Mouse (Mus musculus): ENCODE measurements around the gene Fam19a2. TPM values are rescaled to one million over a fixed set of nuclear protein-coding genes. Genes with fewer than 3 reads are reported as not detected.
A peak's percentile ranks its signal among the peaks of the same experiment; 100 is the strongest.

Fam19a2 gene
- polyA plus RNA-seq, 1 experiment = 33.0 TPM

DNA sequence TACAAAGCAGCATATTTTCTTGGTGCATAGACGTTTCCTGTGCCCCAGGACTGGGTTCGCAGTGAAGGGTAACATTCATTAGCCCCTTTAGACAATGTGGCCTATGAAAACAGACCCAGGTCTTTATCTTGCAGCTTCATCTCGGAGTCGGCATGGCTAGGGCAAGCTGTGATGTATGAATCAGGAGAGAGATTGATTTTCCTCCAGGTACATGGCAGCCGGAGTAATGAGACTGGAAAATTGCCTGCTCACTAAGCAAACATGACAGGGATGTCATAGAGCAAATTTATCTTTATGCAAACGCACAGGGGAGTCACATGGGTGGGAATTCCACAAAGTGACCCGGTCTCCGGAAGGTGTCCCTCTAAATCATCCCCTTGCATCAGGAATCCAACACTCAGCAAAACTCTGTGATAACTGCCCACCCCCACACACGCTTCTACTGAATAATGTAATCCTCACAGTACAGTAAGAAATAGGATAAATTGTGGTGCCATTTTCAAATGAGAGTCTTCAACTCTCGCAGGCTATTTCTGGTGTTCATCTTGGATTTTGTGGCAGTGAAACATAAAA, 306.9 kb downstream of the Fam19a2 start:
- no peak for TF ChIP-seq CTCF (IDR thresholded peaks at IDR 0.05; ENCODE audit: borderline replicate concordance, extremely low read depth, insufficient read depth, insufficient read length)
- no peak for TF ChIP-seq POLR2A (IDR thresholded peaks at IDR 0.05; ENCODE audit: borderline replicate concordance, extremely low read depth, insufficient read depth, insufficient read length, poor library complexity, severe bottlenecking)
- DNase-seq (ENCODE audit: low read depth) = peak; percentile 39

DNA sequence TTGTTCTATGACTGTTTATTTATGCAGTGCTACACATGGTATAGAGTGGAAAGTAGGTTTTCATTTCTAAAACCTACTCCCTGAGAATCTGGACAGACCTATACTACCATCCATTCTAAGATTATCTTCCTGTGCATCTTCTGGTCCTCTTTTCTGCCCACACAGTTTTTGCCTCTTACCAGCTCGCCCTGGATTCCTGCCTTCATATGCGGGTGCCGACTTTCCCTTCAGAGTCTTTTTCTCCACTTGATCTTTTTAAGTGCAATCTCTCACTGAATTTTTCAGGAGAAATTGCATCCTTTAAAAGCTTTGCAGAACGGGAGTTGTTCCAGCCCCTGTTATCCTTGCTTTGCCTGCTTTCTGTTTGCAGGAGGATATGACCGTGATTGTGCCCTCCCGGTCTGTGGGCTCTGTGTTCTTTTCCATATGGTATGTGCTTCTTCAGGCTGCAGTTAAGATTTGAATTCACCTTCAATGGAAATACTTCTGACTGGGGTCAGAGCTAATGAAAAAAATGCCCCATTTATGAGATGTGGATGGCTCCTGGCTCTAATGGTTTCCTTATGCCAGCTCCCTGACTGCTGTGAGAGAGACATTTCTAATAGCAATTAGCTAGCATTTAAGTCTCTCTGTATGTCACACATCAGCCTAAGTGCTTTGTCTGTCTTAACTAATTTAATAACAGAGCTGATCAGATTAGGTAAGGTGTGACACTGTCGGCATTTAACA, 308.7 kb downstream of the Fam19a2 start:
- TF ChIP-seq CTCF (IDR thresholded peaks at IDR 0.05; ENCODE audit: borderline replicate concordance, extremely low read depth, insufficient read depth, insufficient read length) (no peak), POLR2A (IDR thresholded peaks at IDR 0.05; ENCODE audit: borderline replicate concordance, extremely low read depth, insufficient read depth, insufficient read length, poor library complexity, severe bottlenecking) (no peak)
- no peak for DNase-seq (ENCODE audit: low read depth)

DNA sequence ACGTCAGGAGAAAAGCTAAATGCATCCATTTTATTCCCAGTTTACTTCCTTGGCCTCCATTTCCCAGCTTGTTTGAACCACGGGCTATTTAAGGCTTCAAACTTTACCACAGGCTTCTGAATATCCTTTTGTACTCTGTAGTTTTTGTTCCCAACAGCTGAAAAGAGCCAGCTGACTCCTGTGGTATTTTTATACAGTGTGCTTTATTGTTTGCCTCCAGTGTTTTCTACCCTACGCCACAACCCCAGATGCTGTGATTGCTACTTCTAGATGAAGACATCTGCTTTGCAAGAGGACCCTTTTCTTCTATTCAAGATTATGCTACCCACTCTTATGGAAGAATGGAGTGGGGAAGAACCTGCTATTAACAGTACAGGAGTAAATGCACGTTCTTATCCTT, 314.0 kb downstream of the Fam19a2 start:
- TF ChIP-seq CTCF (IDR thresholded peaks at IDR 0.05; ENCODE audit: borderline replicate concordance, extremely low read depth, insufficient read depth, insufficient read length) (no peak), POLR2A (IDR thresholded peaks at IDR 0.05; ENCODE audit: borderline replicate concordance, extremely low read depth, insufficient read depth, insufficient read length, poor library complexity, severe bottlenecking) (no peak)
- DNase-seq (ENCODE audit: low read depth) = peak; percentile 57

DNA sequence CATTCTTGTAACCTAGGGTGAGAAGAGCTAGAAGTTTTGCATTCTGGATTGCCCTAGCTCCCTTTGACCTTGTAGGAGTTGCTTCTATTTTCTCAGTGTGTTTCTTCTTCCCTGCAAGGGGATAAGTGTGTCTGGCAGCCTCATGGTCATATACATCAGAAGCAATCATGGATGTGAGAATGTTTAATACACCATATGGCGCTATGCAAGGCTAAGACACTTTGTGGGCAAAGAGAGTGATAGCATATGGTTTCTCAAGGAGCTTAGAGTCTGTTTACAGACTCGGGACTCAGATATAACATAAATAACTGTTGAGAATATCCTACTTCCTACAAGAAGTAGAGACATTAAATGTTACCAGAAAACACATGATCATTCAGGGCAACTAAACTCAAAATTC, 315.2 kb downstream of the Fam19a2 start:
- peak; percentile 78 for DNase-seq (ENCODE audit: low read depth)
- TF ChIP-seq CTCF (IDR thresholded peaks at IDR 0.05; ENCODE audit: borderline replicate concordance, extremely low read depth, insufficient read depth, insufficient read length) (no peak), POLR2A (IDR thresholded peaks at IDR 0.05; ENCODE audit: borderline replicate concordance, extremely low read depth, insufficient read depth, insufficient read length, poor library complexity, severe bottlenecking) (no peak)

DNA sequence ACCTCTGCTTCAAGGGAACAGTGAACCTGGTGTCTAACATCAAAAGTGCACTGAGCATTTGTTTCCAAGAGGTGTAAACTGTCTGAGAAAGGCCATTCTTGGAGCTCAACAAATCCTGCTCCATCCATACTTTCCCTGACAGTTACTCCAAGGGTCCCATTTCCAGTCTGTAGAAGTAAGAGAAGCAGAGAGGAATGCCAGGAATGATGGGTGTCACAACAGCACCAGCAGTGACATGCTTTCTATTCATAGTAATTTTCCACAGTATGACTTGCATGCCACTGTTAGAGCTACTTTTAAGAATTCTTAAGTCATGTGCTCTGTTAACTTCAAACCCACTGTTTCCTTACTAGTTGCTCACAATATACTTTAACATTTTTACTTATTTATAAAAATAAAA, 331.2 kb downstream of the Fam19a2 start:
- TF ChIP-seq POLR2A (IDR thresholded peaks at IDR 0.05; ENCODE audit: borderline replicate concordance, extremely low read depth, insufficient read depth, insufficient read length, poor library complexity, severe bottlenecking) = no peak
- no peak for TF ChIP-seq CTCF (IDR thresholded peaks at IDR 0.05; ENCODE audit: borderline replicate concordance, extremely low read depth, insufficient read depth, insufficient read length)

DNA sequence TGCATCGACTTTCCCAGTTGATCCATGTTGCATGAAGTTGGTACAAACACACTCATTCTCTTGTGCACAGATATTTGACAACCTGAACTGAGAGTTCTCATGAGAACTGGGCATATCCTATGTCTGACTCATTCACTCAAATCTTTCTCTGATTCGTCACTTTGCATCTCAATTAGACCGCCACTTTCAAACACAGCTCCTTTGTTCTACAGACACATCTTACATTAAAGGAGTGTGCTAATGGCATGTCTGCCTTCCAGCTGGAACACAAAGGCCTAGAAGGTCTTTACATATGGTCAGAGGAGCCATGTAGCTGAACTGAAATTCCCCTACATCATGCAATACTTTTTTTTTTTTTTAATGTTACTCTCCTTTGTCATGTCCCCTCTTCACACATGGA, 333.3 kb downstream of the Fam19a2 start:
- DNase-seq (ENCODE audit: low read depth) = peak; percentile 50
- TF ChIP-seq POLR2A (IDR thresholded peaks at IDR 0.05; ENCODE audit: borderline replicate concordance, extremely low read depth, insufficient read depth, insufficient read length, poor library complexity, severe bottlenecking) (no peak), CTCF (IDR thresholded peaks at IDR 0.05; ENCODE audit: borderline replicate concordance, extremely low read depth, insufficient read depth, insufficient read length) (no peak)

More for the DNA sequence above, 331.2 kb downstream of the Fam19a2 start:
- no peak for DNase-seq (ENCODE audit: low read depth)

DNA sequence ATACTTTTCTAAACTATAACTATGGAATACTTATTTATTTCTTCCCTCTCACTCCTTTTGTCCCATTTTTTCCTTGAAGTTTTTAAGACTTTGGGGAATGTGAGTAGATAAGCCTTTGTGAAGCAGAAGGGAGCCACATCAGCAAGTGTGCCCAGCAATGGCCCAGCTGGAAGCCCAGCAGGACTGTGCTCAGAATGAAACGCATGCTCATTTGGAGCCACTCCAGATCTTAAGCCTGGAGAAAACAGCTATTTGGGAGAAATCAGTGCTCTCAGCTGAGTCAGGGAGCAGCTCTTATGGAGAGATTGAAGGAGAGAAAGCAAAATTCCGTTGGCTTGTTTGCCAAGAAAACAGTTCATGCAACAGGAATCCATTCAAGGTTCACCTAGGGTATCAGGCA, 341.9 kb downstream of the Fam19a2 start:
- TF ChIP-seq CTCF (IDR thresholded peaks at IDR 0.05; ENCODE audit: borderline replicate concordance, extremely low read depth, insufficient read depth, insufficient read length) (no peak), POLR2A (IDR thresholded peaks at IDR 0.05; ENCODE audit: borderline replicate concordance, extremely low read depth, insufficient read depth, insufficient read length, poor library complexity, severe bottlenecking) (no peak)
- no peak for DNase-seq (ENCODE audit: low read depth)

DNA sequence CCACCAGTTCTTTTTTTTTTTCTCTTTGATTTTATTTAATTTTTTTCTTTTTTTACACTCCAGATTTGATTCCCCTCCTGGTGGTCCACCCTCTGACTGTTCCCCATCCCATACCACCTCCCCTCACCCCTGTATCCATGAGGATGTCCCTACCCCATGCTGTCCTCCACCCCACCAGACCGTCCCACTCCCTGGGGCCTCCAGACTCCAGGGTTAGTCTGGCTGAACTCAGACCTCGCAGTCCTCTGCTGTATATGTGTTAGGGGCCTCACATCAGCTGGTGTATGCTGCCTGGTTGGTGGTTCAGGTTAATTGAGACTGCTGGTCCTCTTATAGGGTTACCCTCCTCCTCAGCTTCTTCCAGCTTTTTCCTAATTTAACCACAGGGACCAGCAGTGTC, 362.9 kb downstream of the Fam19a2 start:
- no peak for TF ChIP-seq POLR2A (IDR thresholded peaks at IDR 0.05; ENCODE audit: borderline replicate concordance, extremely low read depth, insufficient read depth, insufficient read length, poor library complexity, severe bottlenecking)
- DNase-seq (ENCODE audit: low read depth) = no peak

DNA sequence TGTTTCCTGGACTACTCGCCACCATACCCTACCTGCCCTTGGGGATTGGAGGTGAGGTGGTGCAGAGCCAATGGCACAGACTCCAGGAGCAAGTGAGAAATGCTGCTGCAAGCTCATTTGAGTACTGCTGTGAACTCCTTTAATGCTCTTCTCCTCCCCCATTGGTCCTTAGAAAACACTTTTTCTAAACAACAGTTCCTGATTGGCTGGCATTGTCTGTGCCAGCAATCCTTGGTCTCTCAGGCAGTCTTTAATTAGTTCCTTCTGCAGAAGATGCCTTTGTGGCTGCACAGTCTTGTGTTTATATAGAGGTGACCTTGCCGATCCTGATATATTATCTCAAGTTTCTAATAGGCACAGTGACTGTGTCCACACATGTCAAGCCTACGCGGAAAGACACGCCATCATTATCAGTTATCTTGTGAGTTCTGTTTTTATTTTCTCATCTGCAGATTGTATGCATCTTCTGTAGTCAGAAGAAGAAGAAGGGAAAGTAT, 365.5 kb downstream of the Fam19a2 start:
- TF ChIP-seq CTCF (IDR thresholded peaks at IDR 0.05; ENCODE audit: borderline replicate concordance, extremely low read depth, insufficient read depth, insufficient read length) = no peak
- no peak for TF ChIP-seq POLR2A (IDR thresholded peaks at IDR 0.05; ENCODE audit: borderline replicate concordance, extremely low read depth, insufficient read depth, insufficient read length, poor library complexity, severe bottlenecking)
- peak; percentile 7 for DNase-seq (ENCODE audit: low read depth)

DNA sequence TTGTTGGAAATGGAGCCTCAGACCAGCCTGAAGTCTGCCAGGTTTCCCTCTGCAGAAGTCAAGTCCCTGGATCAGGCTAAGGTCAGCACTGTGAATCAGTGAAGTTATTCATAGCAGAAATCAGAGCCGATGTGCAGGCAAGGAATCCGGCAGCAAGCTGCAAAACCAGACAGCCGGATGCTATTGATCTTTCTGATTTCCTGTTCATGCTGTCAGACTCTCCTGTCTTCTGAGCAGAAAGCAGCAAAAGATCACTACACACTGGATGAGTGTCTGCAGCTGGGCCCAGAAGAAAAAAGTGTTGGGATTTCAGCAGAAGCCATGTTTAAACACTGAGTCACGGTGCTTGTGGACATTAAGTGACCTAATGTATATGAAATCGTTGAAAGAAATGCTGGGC, 368.2 kb downstream of the Fam19a2 start:
- DNase-seq (ENCODE audit: low read depth) = peak; percentile 26

DNA sequence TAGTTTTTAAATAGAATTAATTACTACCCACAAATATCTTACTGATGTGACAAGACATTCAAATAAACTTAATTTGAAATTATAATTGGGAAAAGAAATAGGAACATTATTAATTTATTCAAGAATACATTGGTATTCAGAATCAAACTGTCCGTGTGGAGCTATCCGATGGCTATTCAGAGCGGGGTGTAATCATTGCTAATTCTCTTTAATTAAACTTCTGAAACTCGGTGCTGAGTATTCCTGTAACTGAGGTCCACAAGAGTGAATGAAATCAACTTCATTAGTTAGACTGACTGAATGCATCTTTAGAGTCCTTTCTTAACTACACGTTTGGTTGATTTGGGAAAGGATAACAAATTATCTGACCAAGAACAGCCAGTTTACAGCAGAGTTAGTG, 372.9 kb downstream of the Fam19a2 start:
- TF ChIP-seq POLR2A (IDR thresholded peaks at IDR 0.05; ENCODE audit: borderline replicate concordance, extremely low read depth, insufficient read depth, insufficient read length, poor library complexity, severe bottlenecking) = no peak
- TF ChIP-seq CTCF (IDR thresholded peaks at IDR 0.05; ENCODE audit: borderline replicate concordance, extremely low read depth, insufficient read depth, insufficient read length) = no peak
- peak; percentile 37 for DNase-seq (ENCODE audit: low read depth)

More for the DNA sequence above, 368.2 kb downstream of the Fam19a2 start:
- TF ChIP-seq POLR2A (IDR thresholded peaks at IDR 0.05; ENCODE audit: borderline replicate concordance, extremely low read depth, insufficient read depth, insufficient read length, poor library complexity, severe bottlenecking) (no peak), CTCF (IDR thresholded peaks at IDR 0.05; ENCODE audit: borderline replicate concordance, extremely low read depth, insufficient read depth, insufficient read length) (no peak)

DNA sequence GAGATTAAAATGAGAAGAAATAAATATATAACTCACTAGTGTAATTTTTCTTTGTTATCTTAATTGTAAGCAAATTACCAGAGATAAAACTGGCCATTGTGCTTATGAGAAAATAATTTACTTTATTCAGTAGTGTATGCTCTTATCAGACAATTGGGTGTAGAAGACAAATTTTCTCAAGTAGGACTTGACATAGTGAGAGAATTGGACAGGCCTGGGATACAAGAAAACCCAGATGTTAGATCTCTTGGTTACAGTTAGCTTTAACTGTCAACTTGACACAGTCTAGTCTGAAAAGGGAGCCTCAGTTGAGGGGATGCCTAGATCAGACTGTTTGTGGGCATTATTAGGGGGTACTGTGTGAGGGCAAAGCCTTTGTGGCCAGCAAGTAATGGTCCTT, 373.7 kb downstream of the Fam19a2 start:
- no peak for DNase-seq (ENCODE audit: low read depth)
- TF ChIP-seq POLR2A (IDR thresholded peaks at IDR 0.05; ENCODE audit: borderline replicate concordance, extremely low read depth, insufficient read depth, insufficient read length, poor library complexity, severe bottlenecking) (no peak), CTCF (IDR thresholded peaks at IDR 0.05; ENCODE audit: borderline replicate concordance, extremely low read depth, insufficient read depth, insufficient read length) (no peak)

All from brain, embryonic 14.5 days (tissue).